Mouse (Mus musculus): ENCODE results near the gene Nwd2.

Gene Nwd2

GRCm38 (mm10) chr5:63755092-63755761, 106.3 kb downstream of the Nwd2 start:
- in situ Hi-C loops (cut with MboI, MseI), result loop anchor here in 1 of 2 experiments (25.0 kb wide), 1 partner anchor 818 kb away; no protein-coding TSS in a partner anchor

GRCm38 (mm10) chr5:63755938-63756337, 107.0 kb downstream of the Nwd2 start:
- in situ Hi-C loops (cut with MboI, MseI), result loop anchor here in 1 of 2 experiments (25.0 kb wide), 1 partner anchor 819 kb away; no protein-coding TSS in a partner anchor

- in situ Hi-C loops (cut with MboI, MseI), result loop anchor here (10.0 to 25.0 kb wide), 3 partner anchors 829 to 871 kb away; no protein-coding TSS in a partner anchor
Observed at GRCm38 (mm10) chr5:63765886-63766285, 117.0 kb downstream of the Nwd2 start.

DNA sequence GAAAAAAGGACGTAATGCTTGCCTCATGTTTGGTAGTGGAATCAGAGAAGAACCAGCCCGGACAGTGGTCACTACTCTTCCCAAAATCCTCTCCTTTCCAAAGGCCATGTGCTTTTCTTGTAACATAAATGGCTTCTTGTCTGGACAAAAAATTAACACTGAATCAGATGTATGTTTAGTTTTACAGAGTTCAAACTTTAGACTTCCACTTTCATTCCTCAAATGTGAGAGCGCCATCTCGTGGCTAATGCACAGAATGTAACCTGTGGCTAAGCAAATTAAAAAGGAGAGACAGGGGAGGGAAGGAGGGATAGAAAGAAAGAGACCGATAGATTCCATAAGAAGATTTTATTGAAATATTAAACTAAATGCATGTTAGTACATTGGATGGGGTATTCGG, 117.8 kb downstream of the Nwd2 start:
- in situ Hi-C loops (cut with MboI, MseI), result loop anchor here (10.0 to 25.0 kb wide), 3 partner anchors 829 to 872 kb away; no protein-coding TSS in a partner anchor

DNA sequence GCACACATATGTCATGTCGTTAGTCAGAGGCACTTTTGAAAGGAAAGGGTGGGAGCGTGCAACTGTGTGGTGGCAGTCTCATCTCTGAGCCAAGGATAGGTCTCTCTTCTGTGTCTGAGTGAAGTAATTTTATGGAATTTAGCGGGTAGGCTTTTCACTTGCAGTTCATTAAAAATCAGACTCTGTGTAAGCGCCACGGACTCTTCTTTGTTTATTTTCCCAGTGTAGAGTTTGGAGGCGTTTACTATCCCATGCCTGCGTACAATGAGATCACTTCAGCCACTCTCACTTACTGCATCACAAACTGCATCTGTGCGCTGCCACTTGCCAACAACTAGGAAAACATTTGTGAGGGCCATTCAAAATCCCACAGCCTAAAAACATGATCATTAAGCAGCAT, 118.6 kb downstream of the Nwd2 start:
- in situ Hi-C loops (cut with MboI, MseI), result loop anchor here (10.0 to 25.0 kb wide), 3 partner anchors 830 to 873 kb away; no protein-coding TSS in a partner anchor

DNA sequence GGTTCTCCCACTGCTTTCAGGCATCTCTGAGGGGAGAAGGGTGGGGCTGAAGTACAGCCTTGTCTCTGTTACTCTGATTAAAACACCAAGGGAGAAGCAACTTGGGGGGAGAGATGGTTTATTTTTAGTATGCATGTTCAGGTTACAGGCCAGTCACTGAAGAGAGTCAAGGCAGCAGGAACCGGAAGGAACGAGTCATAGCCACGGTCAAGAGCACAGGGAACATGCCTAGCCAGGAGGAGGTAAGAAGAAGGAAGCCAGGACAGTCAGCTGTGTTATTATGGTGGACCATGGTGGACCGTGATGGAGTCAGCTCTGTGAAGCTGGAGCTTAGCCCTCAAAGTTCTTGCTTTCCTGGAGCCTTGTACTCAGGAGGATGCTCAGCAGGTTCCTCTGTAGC, 119.3 kb downstream of the Nwd2 start:
- in situ Hi-C loops (cut with MboI, MseI), result loop anchor here (10.0 to 25.0 kb wide), 3 partner anchors 831 to 873 kb away; no protein-coding TSS in a partner anchor

GRCm38 (mm10) chr5:63772971-63773370, 124.1 kb downstream of the Nwd2 start:
- in situ Hi-C loops (cut with MboI, MseI), result loop anchor here in 1 of 2 experiments (25.0 kb wide), 1 partner anchor 836 kb away; no protein-coding TSS in a partner anchor

DNA sequence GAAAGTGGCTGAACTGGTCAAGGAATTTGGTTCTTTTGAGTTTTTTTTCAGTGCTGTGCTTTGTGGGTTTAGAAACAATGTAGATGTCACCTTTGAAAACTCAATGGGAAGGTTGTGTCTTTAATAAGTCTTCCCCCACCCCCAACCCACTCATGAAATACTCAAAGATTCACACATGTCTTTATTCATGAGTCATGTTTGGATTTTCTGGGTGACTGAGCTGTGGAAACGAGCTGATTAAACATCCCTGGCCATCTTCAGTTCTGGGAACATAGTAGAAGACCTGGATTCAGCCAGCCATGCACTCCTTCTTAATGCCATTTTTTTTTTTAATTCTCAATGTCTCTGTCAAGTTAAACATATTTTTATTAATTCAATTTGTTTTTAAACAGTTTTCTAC, 124.7 kb downstream of the Nwd2 start:
- in situ Hi-C loops (cut with MboI, MseI), result loop anchor here in 1 of 2 experiments (25.0 kb wide), 1 partner anchor 836 kb away; no protein-coding TSS in a partner anchor

DNA sequence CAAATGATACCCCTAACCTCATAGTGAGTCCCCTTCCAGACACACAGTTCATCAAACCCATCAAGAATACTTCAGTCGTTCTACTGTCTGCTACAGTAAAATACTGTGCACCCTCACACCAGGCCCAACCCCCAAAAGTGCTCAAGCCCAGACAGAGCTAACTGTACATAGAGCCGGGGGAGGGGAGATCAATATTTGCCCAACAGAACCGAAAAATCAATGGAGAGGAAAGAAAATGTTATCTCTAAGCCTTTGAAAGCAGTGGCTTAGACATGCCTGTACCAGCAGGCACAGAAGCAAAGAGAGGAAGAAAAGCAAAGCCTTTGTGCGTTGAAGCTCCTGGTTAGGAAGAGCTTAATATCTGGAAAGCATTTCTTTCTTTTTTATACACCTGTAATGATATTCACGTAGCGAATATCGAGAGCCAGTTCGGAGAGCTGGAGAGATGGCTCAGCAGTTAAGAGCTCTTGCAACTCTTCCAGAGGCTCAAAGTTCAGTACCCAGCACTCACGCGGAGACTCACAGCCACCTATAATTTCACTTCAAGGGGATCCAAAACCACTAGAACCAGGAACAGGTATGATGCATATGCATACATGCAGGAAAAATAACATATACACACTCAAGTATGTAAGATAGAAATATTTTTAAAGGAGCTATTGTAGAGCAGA, 139.4 kb downstream of the Nwd2 start:
- in situ Hi-C loops (cut with MboI, MseI), result no loop called here

DNA sequence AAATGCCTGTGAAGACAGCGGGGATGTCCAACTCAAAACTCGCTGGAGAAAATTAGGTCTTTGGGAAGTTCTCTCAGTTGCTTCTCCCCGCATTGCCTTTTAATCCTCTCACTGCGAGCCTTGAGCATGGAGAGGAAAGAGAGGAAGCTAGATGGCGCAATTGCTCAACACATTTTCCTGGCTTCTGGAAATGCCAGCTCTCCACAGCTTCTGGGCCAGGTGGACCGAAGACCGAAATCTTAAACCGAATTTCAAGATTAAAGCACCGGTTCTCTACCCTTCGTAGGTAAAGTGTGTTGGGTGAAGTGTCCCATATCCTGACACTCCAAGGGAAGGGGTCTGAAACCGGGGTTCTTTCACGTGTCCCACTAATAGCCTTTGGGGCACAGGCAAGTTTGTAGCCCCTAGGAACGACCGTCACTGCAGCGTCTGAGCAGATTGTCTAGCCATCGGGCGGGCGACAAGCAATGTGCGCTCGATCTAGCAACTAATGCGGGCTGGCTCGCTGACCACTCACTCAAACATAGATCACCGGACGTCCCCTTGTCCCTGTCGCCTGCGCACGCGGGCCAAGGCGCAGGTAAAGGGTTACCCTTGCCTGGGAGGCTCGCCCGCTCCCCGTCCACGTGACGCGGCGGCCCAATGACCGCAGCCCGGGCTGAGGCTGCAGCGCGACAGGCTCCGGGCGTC, 163.1 kb downstream of the Nwd2 start, which contains the start of gene 0610040J01Rik:
0610040J01Rik (plus strand) TSS at position 545 of the 690 bp plus-strand sequence.
- in situ Hi-C loops (cut with MboI, MseI), result loop anchor here (5.0 to 10.0 kb wide), 2 partner anchors 73 to 75 kb away; no protein-coding TSS in a partner anchor

DNA sequence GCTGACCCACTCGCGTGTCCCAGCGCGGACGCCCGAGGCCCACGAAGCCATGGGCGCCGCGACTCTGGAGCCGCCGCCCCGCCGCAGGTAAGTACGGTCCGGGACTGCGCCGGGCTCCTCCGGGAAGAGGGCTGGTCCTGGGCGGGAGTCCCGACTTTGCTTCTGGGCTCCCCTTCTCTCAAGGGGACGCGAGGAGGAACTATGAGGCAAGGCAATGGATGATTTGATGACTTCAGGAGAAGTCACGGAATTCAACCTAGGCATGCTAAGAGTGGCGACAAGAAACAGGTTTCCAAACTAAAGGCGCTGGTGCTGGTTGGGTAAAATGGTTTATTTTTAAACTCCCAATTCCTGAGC, 163.6 kb downstream of the Nwd2 start:
- in situ Hi-C loops (cut with MboI, MseI), result loop anchor here (5.0 to 10.0 kb wide), 2 partner anchors 72 to 75 kb away; no protein-coding TSS in a partner anchor

DNA sequence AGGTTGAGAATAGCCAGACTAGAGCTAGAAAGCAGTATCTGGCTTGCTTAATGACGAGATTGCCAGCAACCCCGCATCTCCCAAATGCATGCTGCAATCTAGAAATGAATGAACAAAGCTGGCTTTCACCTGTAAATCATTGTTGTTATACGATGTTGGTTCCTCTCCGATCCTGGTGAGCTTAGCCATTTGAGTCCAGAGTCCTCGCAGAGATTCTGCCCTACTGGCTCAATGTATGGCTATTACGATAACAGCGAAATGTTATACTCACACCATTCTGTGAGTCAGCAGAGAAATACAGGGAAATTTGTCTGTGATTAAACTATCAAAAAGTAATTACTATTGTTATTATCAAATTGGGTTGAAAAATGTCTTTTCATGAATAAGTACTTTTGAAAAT, 167.7 kb downstream of the Nwd2 start:
- in situ Hi-C loops (cut with MboI, MseI), result loop anchor here in 1 of 2 experiments (10.0 kb wide), 1 partner anchor 68 kb away; no protein-coding TSS in a partner anchor

- in situ Hi-C loops (cut with MboI, MseI), result loop anchor here in 1 of 2 experiments (10.0 kb wide), 1 partner anchor 68 kb away; no protein-coding TSS in a partner anchor
Observed at GRCm38 (mm10) chr5:63817270-63817669, 168.4 kb downstream of the Nwd2 start.

DNA sequence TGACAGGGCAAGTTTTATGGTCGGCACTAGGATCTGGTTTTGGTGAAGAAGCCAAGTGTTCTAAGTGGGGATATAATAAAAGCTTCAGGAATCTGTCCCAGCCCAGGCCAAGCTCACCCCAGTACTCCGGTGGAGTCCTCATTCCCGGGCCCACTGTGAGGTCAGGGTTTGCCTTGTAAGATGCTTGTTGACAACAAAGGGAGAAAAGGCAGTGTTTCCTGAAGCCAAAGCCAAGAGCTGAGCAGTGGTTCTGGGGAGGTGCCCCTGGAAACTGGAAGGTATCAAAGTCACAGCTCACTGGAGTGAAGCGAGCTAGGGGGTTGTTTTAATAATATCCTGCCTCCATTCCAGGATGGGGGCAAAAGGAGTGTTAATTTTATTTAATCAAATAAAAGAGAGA, 170.1 kb downstream of the Nwd2 start:
- in situ Hi-C loops (cut with MboI, MseI), result loop anchor here in 1 of 2 experiments (10.0 kb wide), 1 partner anchor 66 kb away; no protein-coding TSS in a partner anchor

- in situ Hi-C loops (cut with MboI, MseI), result loop anchor here in 1 of 2 experiments (10.0 kb wide), 1 partner anchor 65 kb away; no protein-coding TSS in a partner anchor
Observed at GRCm38 (mm10) chr5:63819519-63819918, 170.6 kb downstream of the Nwd2 start.

DNA sequence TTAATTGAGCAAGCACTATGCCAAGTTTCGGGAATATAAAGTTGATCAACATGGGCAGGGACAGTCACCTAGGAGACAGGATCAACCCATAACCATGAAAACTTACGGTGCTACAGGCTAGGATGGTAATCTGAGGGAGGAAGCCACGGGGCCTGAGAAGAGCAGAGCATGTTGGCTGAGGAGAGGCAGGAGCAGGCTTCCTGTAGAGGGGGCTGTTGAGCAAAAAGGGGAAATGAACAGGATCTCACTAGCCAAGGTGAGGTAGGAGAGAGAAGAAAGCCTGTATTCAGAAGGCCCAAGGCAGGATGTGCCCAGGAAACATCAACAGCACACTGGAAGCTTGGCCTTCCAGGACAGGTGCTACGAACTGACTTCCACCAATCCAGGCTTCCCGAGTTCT, 172.3 kb downstream of the Nwd2 start:
- in situ Hi-C loops (cut with MboI, MseI), result no loop called here

- in situ Hi-C loops (cut with MboI, MseI), result no loop called here
Observed at GRCm38 (mm10) chr5:63821860-63822259, 173.0 kb downstream of the Nwd2 start.

GRCm38 (mm10) chr5:63823362-63824332, 174.7 kb downstream of the Nwd2 start:
- in situ Hi-C loops (cut with MboI, MseI), result no loop called here

DNA sequence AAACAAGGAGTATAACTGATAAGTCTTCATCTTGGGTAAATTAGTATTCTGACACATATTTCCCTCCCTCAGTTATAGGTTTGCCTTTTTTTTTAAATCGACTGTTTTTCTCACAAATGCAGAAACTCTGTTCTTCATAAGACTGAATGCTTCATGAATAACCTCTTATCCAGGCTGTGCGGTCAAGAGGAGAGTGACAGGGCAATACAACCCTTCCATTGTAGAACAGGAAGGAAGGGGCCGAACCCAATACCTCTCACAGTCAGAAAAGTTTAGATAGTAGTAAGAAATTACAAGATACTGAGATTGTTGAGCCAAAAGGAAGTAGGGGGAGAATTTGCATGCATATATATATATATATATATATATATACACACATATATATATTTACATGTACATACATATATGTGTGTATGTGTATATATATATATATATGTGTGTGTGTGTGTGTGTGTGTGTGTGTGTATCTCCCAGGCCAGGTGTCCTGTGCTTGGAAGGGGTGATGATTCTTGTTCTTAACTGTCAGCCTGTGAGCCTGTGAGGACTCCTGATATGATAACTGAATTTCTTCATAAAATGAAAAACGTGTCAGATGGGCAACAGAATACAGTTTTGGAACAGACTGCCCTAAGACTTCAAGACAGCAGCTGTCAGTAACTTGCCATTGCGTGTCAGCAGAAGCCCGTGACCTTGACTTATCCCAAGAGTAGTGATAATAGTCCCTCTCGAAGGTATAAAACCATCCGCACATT, 175.9 kb downstream of the Nwd2 start:
- in situ Hi-C loops (cut with MboI, MseI), result no loop called here
